Mouse (Mus musculus): Measurements from ENCODE around the gene Gm49352.
"Not testable (repeated sequence)": the region's sequence is repeated elsewhere in the genome, so short reads cannot be mapped to it uniquely, and the experiment has no call there.

The Gm49352 gene

DNA sequence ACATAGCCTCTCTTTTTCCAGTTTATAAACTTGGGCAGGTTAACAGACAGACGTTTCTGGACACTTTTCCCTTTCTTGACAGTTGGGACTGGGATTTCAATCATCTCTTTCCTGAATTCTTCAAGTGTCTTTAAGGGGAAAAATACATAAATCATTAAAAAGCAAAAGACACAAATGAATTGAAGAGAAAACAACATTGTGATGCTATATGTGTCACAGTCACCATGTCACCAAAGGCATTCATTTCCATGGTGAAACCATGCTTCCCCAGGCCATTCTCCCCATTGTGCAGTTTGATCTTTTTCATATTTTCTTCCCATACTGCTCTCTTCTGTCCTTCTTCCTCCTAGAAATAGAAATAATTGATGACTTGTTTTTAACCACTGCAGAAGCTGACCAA lies at the start of gene Gm49352:
TSS of gene Gm49352 (minus strand) at position 101 of the 400 bp plus-strand sequence.
- not testable (repeated sequence) for DNase-seq

GRCm38 (mm10) chr13:61570027-61570426 lies 2.1 kb upstream of the Gm49352 start, which contains the start of gene Cts3:
Gene Cts3 (minus strand): TSS chr13:61570127.
- no peak for DNase-seq

DNA sequence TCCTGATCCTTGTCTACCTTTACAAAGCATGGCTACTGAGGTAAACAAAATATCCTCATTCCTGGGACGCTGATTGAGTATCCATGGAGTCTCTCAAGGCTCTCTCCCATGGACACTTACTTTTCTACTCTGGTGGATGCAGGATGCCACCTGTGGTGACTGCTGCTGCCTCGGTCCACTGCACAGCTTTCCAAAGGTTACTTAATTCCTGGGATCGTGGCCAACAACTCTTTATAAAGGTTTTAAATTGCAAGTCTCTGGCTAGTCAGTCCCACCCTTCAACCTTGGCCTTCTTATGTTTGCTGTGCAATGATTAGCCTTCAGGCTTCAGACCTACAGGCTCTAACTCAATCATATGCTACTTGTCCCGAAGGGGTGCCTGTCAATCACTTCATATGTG lies 26.3 kb downstream of the Gm49352 start, which contains the start of gene Ctsm:
TSS of gene Ctsm (minus strand) at position 209 of the 400 bp plus-strand sequence.
- peak; percentile 56 to 68 for DNase-seq
